Mouse (Mus musculus): ENCODE data around the gene Slc7a6.

Gene Slc7a6

DNA sequence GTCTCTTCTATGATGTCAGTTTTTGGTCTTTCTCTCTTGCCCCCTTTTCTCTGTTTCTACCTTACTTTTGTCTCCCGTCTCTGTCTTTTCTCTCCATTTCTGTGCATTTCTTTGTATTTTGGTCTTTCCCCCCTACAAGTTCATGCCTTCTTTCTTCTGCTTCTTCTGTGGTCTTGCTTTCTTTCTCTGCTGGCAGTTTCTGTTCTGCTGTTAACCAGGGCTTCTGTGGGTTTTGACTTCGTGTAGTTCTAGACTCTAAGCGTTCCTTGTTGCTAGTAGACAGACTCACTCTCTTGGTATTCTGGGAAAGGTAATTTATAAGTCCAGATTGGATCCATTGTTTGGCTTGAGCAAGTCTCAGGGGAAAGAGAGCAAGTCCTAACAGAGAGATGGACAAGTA lies 17.7 kb downstream of the Slc7a6 start:
- no peak for DNase-seq (ENCODE audit: low spot score in 2 of 2)

DNA sequence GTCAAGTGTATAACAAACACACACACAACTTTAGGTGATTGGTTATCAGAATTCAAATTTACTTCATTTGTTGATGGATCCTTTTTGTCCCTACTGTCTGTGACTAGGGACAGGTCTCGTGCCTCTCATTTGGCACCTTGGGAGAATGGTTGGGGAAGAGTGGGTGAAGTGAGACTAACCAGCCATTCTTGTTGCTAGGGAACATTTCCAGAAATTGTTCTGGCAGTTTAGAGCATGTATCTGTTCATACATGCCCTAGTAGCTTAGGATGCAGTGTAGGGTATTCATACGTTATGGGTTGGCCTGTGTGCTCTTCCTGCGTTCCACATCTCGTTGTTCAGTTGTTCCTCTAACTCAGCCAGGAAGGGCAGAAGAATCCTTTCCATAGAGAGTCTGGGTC lies 20.5 kb downstream of the Slc7a6 start:
- DNase-seq (ENCODE audit: low spot score in 2 of 2): no peak

DNA sequence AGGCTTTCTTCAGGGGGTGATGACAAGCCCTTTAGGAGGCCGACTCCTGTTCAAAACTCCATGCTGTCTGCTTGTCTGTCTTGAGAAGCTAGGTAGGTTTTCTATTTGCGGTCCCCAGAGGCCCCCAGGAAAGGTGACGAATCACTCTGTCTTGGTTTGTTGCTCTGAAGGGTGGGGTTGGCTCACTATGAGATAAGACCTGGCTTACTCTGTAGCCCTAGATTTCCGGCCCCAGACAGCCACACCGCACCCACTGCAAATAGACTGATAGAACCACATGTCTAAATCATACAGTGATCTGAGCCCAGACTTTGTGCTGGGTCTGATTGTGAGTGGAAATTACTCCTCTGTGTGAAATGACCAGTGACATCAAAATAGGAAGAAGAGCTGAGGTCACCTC lies 23.0 kb downstream of the Slc7a6 start:
- no peak for DNase-seq (ENCODE audit: low spot score in 2 of 2)

GRCm38 (mm10) chr8:106193162-106193561 lies 24.5 kb downstream of the Slc7a6 start:
- no peak for DNase-seq (ENCODE audit: low spot score in 2 of 2)

DNA sequence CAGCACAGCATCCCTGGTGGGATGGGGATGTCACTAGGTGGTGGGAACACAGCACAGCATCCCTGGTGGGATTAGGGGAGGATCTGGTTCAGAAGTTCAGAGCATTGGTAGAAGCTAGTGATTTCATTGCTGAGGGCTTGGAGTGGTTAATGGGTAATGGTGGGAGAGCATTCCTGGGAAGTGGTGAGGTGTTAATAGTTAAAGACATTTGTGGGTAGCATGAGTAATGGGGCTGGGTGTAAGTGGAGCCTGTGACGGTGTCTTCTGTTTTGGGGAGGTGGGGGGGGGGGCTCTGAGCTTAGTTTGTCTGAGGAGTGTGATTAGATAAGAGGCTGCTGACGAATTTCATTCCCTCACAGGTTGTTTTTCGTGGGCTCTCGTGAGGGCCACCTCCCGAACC lies 25.4 kb downstream of the Slc7a6 start:
- no peak for DNase-seq (ENCODE audit: low spot score in 2 of 2)

GRCm38 (mm10) chr8:106198741-106199140 lies 30.1 kb downstream of the Slc7a6 start:
- DNase-seq (ENCODE audit: low spot score in 2 of 2): peak; percentile 23 to 41

DNA sequence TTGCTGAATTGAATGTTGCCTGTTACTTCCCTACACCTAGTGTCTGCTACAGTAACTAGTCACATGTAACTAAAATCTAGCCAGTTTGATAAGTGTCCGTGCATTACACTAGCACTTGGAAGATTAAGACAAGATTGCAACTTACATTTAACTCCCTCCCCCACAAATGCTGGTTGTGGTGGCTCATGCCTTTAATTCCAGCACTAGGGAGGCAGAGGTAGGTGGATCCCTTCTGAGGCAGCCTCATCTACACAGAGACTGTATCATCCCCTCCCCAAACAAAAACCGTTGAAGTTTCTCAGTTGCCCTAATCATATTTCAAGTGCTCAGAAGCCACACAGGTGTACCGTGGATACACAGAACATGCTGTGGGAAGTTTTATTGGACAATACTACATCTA lies 30.9 kb downstream of the Slc7a6 start:
- DNase-seq (ENCODE audit: low spot score in 2 of 2): peak; percentile 26 to 31

DNA sequence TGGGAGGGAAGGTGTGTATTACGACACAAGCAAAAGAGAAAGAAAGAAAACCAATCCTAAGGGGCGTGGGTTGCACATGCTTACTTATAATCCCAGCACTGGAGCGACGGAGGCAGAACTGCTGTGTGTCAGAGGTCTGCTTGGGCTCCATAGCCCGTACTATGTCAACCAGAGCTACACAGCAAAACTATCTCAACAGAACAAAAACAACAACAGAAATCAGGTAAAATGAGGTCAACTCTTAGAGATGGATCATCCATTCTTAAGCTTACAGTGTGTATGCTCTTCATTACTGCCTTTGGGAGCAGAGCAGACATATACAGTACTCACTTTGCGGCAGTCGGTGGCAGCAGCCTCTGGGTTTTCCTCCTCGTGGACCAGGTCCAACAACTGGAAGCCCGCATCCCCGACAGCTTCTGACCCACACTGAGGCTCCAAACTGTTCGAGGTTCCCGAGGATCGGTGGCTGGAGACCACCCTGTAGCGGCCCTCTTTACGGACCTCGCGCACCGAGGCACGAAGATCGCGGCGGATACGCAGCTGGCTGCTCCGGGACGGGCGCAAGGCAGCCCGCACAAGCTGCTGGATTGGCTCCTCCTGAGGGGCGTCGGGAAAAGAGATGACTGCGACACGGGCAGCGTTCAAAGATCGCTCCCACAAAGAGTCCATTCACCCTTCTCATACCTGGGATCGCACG lies 41.5 kb downstream of the Slc7a6 start:
- DNase-seq (ENCODE audit: low spot score in 2 of 2): peak in 1 of 2 experiments; percentile 51

DNA sequence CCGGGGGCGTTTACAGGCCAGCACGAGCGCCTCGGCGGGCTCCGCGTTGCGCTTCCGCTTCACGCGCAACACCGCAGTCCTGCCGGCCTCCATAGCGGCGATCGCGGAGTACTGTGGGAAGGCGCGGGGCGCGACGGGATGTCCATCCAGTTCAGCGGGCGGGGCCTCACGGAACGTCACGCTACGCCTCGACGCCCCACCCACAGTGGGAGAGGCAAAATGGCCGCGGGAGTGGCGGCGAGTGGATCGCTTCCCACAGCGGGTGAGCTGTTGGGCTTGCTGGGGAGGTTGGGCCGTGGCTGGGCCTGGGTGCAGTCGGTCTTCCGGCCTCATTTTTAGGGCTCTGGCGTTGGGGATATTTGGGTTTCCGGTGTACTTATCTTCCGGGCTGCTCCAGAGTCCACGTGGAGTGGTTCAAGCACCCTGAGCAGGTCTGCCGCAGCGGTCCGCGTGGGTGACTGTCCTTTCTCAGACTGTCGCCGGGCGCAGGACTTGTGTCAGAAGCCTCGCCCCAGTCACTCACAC lies 42.2 kb downstream of the Slc7a6 start, which contains the start of the genes Slc7a6os and Prmt7:
Gene Slc7a6os (minus strand): TSS at position 115 of the 525 bp plus-strand sequence.
Gene Prmt7 (plus strand): TSS at position 116 of the 525 bp plus-strand sequence.
- DNase-seq (ENCODE audit: low spot score in 2 of 2): peak; percentile 97 to 98

DNA sequence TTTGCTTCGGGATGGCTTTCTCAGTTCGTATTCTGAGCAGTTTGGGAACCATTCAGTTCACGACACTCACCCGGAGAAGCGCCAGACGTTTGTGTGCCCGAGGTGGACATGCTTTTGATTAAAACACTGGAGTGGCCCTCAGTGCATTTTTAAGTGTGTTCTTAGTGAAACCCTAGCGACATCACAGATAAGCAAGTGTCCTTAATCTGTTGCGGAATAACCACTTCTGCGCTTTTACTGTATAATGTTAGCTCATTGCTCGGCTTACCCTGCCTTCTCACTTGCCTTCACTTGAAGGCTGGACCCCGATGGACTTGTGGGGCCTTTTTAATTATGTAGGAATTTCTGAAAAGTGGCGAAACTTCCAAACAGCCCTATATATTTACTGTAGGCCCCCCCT lies 42.8 kb downstream of the Slc7a6 start:
- DNase-seq (ENCODE audit: low spot score in 2 of 2): no peak

- no peak for DNase-seq (ENCODE audit: low spot score in 2 of 2)
These were observed 45.3 kb downstream of the Slc7a6 start for GRCm38 (mm10) chr8:106213959-106214358.

DNA sequence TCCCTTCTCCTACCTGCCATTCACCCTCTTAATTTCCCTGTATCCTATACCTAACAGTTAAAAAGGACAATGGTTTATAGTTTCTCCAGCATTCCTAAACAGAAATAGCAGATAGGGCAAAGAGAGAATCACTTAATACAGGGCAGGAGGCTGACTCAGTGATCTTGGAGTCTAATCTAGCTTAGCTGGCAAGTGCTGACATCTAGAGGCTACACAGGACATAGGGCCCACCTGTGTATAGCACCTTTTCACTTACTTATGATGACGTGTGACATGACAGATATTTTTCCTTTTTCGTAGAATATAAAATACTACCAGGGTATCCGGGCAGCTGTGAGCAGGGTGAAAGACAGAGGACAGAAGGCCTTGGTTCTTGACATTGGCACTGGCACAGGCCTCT lies 51.0 kb downstream of the Slc7a6 start:
- DNase-seq (ENCODE audit: low spot score in 2 of 2): no peak

DNA sequence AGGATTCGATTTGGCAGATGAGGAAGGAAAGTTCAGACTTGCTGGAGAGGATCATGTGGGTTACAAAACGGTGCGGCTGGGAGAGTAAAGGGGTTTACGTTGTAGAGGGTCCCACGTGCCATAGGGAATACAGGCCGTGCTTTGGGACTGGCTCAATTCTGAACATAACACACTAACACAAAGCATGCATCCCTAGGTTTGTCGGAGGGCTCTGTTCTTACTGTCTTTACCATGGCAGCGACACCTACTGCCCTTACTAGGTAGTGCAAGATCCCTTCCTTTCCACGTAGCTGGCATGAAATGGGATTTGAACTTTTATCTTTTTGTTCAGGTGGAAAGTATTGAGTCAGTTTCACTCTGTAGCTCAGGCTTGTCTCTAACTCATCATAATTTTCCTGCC lies 57.9 kb downstream of the Slc7a6 start:
- DNase-seq (ENCODE audit: low spot score in 2 of 2): peak; percentile 68 to 69

GRCm38 (mm10) chr8:106231536-106231935 lies 62.9 kb downstream of the Slc7a6 start:
- no peak for DNase-seq (ENCODE audit: low spot score in 2 of 2)

DNA sequence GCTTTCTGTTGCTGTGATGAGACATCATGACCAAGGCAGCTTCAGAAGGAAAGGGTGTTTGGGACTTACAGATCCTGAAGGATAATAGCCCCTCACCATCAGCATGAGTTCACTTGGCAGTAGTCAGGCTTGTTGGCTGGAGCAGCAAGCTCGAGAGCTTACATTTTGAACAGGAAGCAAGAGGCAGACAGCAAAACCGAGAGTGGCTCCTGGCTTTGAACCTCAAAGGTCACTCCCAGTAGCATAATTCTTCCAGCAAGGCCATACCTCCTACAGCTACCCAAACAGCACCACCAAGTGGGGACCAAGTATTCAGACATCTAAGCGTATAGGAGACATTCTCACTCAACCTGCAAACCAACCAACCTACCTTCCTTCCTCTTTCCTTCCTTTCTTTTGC lies 64.1 kb downstream of the Slc7a6 start:
- no peak for DNase-seq (ENCODE audit: low spot score in 2 of 2)

GRCm38 (mm10) chr8:106234567-106235261 lies 66.1 kb downstream of the Slc7a6 start:
- no peak for DNase-seq (ENCODE audit: low spot score in 2 of 2)

GRCm38 (mm10) chr8:106237106-106237505 lies 68.4 kb downstream of the Slc7a6 start:
- no peak for DNase-seq (ENCODE audit: low spot score in 2 of 2)
